Comparison of ENCODE assay signal across 25 mouse cellular contexts in genomic region chr7:142421826-142422225, GRCm38 (mm10). TPM values are rescaled to one million over a fixed set of nuclear protein-coding genes. Genes with fewer than 3 reads are reported as not detected.
DNase-seq lines count a peak whose midpoint lies in the region; ATAC-seq and TF ChIP-seq lines count a peak whose summit lies in the region.
"Had no signal": no experiment of that assay in that cellular context is flagged by ENCODE, and none has a peak within 500 bp of the region (broad histone marks: within the 10 kb centered on the region; RNA-seq: fewer than 3 reads in every experiment).

No protein-coding gene starts in this region.

- H3K27me3 ChIP-seq in liver, embryonic 13.5 days: no peaks in the 10 kb centered on the region
- H3K27me3 ChIP-seq in liver, postnatal 0 days (ENCODE audit: insufficient read depth, low read length): no peaks in the 10 kb centered on the region
- H3K27me3 ChIP-seq: forebrain, embryonic 15.5 days; heart, embryonic 15.5 days; intestine, embryonic 15.5 days had no signal

- TF ChIP-seq POLR2A in bone marrow, adult 2 months (IDR thresholded peaks at IDR 0.05; ENCODE audit: borderline replicate concordance, control insufficient read depth, low read depth, low read length): no peak

- H3K9ac ChIP-seq in liver, embryonic 13.5 days: no peak overlapping the region
- no peak overlapping the region for H3K9ac ChIP-seq in liver, postnatal 0 days (replicated peaks)
- H3K9ac ChIP-seq: forebrain, embryonic 15.5 days; heart, embryonic 15.5 days; hindbrain, embryonic 13.5 days; intestine, embryonic 15.5 days had no signal

- H3K36me3 ChIP-seq in liver, embryonic 13.5 days: no peaks in the 10 kb centered on the region
- H3K36me3 ChIP-seq in liver, postnatal 0 days (replicated peaks; ENCODE audit: insufficient read depth, low read length): no peaks in the 10 kb centered on the region
- H3K36me3 ChIP-seq: embryonic facial prominence, embryonic 10.5 days; forebrain, embryonic 15.5 days; heart, embryonic 10.5 days; heart, embryonic 15.5 days; hindbrain, embryonic 13.5 days; intestine, embryonic 15.5 days had no signal

- H3K4me2 ChIP-seq in liver, embryonic 13.5 days: no peak overlapping the region
- H3K4me2 ChIP-seq in liver, postnatal 0 days (ENCODE audit: low read depth, low read length): no peak overlapping the region
- H3K4me2 ChIP-seq: forebrain, embryonic 15.5 days; heart, embryonic 15.5 days; hindbrain, embryonic 13.5 days; intestine, embryonic 15.5 days had no signal

- peak; percentile 74 for ATAC-seq in liver, embryonic 13.5 days (ENCODE audit: low read depth)
- no peak for ATAC-seq in liver, postnatal 0 days
- ATAC-seq: forebrain, embryonic 15.5 days; intestine, embryonic 15.5 days had no signal

- no peak overlapping the region for H3K4me3 ChIP-seq in bone marrow, adult 2 months (replicated peaks; ENCODE audit: control insufficient read depth, low read depth, low read length)
- no peak overlapping the region for H3K4me3 ChIP-seq in liver, embryonic 13.5 days (replicated peaks)
- H3K4me3 ChIP-seq in liver, postnatal 0 days (ENCODE audit: low read depth, low read length): no peak overlapping the region
- H3K4me3 ChIP-seq: embryonic facial prominence, embryonic 10.5 days; erythroblast, embryonic 14.5 days; forebrain, embryonic 15.5 days; heart, embryonic 10.5 days; heart, embryonic 15.5 days; hindbrain, embryonic 13.5 days; intestine, embryonic 15.5 days had no signal

- H3K9me3 ChIP-seq in liver, embryonic 13.5 days (replicated peaks): no peaks in the 10 kb centered on the region
- no peaks in the 10 kb centered on the region for H3K9me3 ChIP-seq in liver, postnatal 0 days (ENCODE audit: low read length)
- H3K9me3 ChIP-seq: embryonic facial prominence, embryonic 10.5 days; forebrain, embryonic 15.5 days; heart, embryonic 10.5 days; heart, embryonic 15.5 days; hindbrain, embryonic 13.5 days; intestine, embryonic 15.5 days had no signal

- WGBS in bone marrow, adult 2 months: 52% methylated on average over 2 of the region's 2 CpGs
- 46% methylated on average over 2 of the region's 2 CpGs for WGBS in liver, embryonic 13.5 days (ENCODE audit: insufficient replicate concordance)
- WGBS in liver, postnatal 0 days (ENCODE audit: insufficient replicate concordance): 62% methylated on average over 2 of the region's 2 CpGs

- TF ChIP-seq EP300 in liver, postnatal 0 days (IDR thresholded peaks at IDR 0.05; ENCODE audit: low read depth): no peak

- peak; percentile 40 for DNase-seq in c-Kit-negative CD71-positive TER-119-positive erythroid progenitor cells, embryonic 14.5 days (ENCODE audit: low read depth, low spot score)
- DNase-seq in liver, embryonic 13.5 days: no peak
- no peak for DNase-seq in liver, postnatal 0 days
- no peak for DNase-seq in adipocyte (ENCODE audit: low spot score)
- DNase-seq in embryo, embryonic 10 days (ENCODE audit: low spot score): no peak
- DNase-seq in adrenal gland, postnatal 14 days: no peak
- DNase-seq: adrenal gland, postnatal 36 days; cerebellum, adult 18-20 months; cerebellum, adult 9-11 months; cerebellum, postnatal 36 days; gastrocnemius, postnatal 10 days; heart, adult 18-20 months; heart, postnatal 14 days had no signal

- H3K4me1 ChIP-seq in bone marrow, adult 2 months (ENCODE audit: control insufficient read depth, insufficient read depth, low read length): peaks cover 5% of the 10 kb centered on the region; the same call in 1 of the 2 replicates
- H3K4me1 ChIP-seq in liver, embryonic 13.5 days (replicated peaks): peaks cover 45% of the 10 kb centered on the region
- peaks cover 35% of the 10 kb centered on the region for H3K4me1 ChIP-seq in liver, postnatal 0 days (ENCODE audit: insufficient read depth)
- H3K4me1 ChIP-seq: forebrain, embryonic 15.5 days; heart, embryonic 10.5 days; heart, embryonic 15.5 days; hindbrain, embryonic 13.5 days; intestine, embryonic 15.5 days had no signal

- peak overlapping the region; percentile 46; the same call in 1 of the 2 replicates for H3K27ac ChIP-seq in bone marrow, adult 2 months (ENCODE audit: control insufficient read depth, insufficient read depth, low read depth, low read length, poor library complexity)
- H3K27ac ChIP-seq in liver, embryonic 13.5 days: peak overlapping the region; percentile 95
- H3K27ac ChIP-seq in liver, postnatal 0 days (ENCODE audit: low read depth): 0 out of 2 replicates have a peak overlapping the region, but pooled peaks have one; percentile 13
- H3K27ac ChIP-seq: embryonic facial prominence, embryonic 10.5 days; forebrain, embryonic 15.5 days; heart, embryonic 10.5 days; heart, embryonic 15.5 days; hindbrain, embryonic 13.5 days; intestine, embryonic 15.5 days had no signal

- no peak for TF ChIP-seq CTCF in bone marrow, adult 2 months (IDR thresholded peaks at IDR 0.05; ENCODE audit: control insufficient read depth, insufficient read depth, low read length)
- no peak for TF ChIP-seq CTCF in liver, postnatal 0 days (IDR thresholded peaks at IDR 0.05; ENCODE audit: low read depth)

RNA-seq across cellular contexts. Expression of gene Syt8, which starts 12.8 kb away (rescaled TPM):
- 2.5 TPM in 1 of 2 replicates, not detected in the other for polyA plus RNA-seq in bone marrow, adult 2 months (2011; ENCODE audit: insufficient read depth, insufficient read length, low replicate concordance, missing spikeins)
- polyA plus RNA-seq in liver, embryonic 13.5 days (2015; fragmentation: Nextera tagmentation; extraction: Ambion mirVana): not detected in 2 replicates
- polyA plus RNA-seq in liver, postnatal 0 days (2015; fragmentation: Nextera tagmentation; extraction: Ambion mirVana): not detected in 2 replicates
- total RNA-seq in adrenal gland, postnatal 14 days (2021): not detected in 2 replicates
- total RNA-seq: adrenal gland, adult 18-20 months; adrenal gland, postnatal 36 days; gastrocnemius, postnatal 4 days; heart, adult 18-20 months; heart, postnatal 14 days; hematopoietic stem cell, adult 5-6 weeks had no signal
- polyA plus RNA-seq: embryonic facial prominence, embryonic 10.5 days; erythroblast, embryonic 14.5 days; forebrain, embryonic 11.5 days; forebrain, embryonic 15.5 days; hindbrain, embryonic 13.5 days had no signal

RNA-seq across cellular contexts. Expression of gene Tnni2, which starts 19.8 kb away (rescaled TPM):
- 19.2 and 51.8 TPM in 2 replicates for polyA plus RNA-seq in bone marrow, adult 2 months (2011; ENCODE audit: insufficient read depth, insufficient read length, low replicate concordance, missing spikeins)
- polyA plus RNA-seq in liver, embryonic 13.5 days (2015; fragmentation: Nextera tagmentation; extraction: Ambion mirVana): 3.4 and 4.3 TPM in 2 replicates
- 6.9 and 72.7 TPM in 2 replicates for polyA plus RNA-seq in liver, postnatal 0 days (2015; fragmentation: Nextera tagmentation; extraction: Ambion mirVana)
- 0.56 and 0.67 TPM in 2 replicates for total RNA-seq in adrenal gland, postnatal 14 days (2021)
- polyA plus RNA-seq: erythroblast, embryonic 14.5 days had no signal

RNA-seq across cellular contexts. Expression of gene Ctsd, which starts 34.0 kb away (rescaled TPM):
- polyA plus RNA-seq in bone marrow, adult 2 months (2011; ENCODE audit: insufficient read depth, insufficient read length, low replicate concordance, missing spikeins): 137 and 308 TPM in 2 replicates
- polyA plus RNA-seq in liver, embryonic 13.5 days (2015; fragmentation: Nextera tagmentation; extraction: Ambion mirVana): 297 and 306 TPM in 2 replicates
- polyA plus RNA-seq in liver, postnatal 0 days (2015; fragmentation: Nextera tagmentation; extraction: Ambion mirVana): 311 and 324 TPM in 2 replicates
- total RNA-seq in adrenal gland, postnatal 14 days (2021): 678 and 680 TPM in 2 replicates

RNA-seq across cellular contexts. Expression of gene Lsp1, which starts 38.8 kb away (rescaled TPM):
- polyA plus RNA-seq in bone marrow, adult 2 months (2011; ENCODE audit: insufficient read depth, insufficient read length, low replicate concordance, missing spikeins): 135 and 280 TPM in 2 replicates
- polyA plus RNA-seq in liver, embryonic 13.5 days (2015; fragmentation: Nextera tagmentation; extraction: Ambion mirVana): 14.2 and 15.5 TPM in 2 replicates
- polyA plus RNA-seq in liver, postnatal 0 days (2015; fragmentation: Nextera tagmentation; extraction: Ambion mirVana): 31.5 and 33.6 TPM in 2 replicates
- 20.4 and 52.3 TPM in 2 replicates for total RNA-seq in adrenal gland, postnatal 14 days (2021)

RNA-seq across cellular contexts. Expression of gene Gm49369, which starts 39.4 kb away (rescaled TPM):
- polyA plus RNA-seq in bone marrow, adult 2 months (2011; ENCODE audit: insufficient read depth, insufficient read length, low replicate concordance, missing spikeins): not detected in 2 replicates
- polyA plus RNA-seq in liver, embryonic 13.5 days (2015; fragmentation: Nextera tagmentation; extraction: Ambion mirVana): 0.61 TPM in 1 of 2 replicates, not detected in the other
- polyA plus RNA-seq in liver, postnatal 0 days (2015; fragmentation: Nextera tagmentation; extraction: Ambion mirVana): not detected in 2 replicates
- 1.4 TPM in 1 of 2 replicates, not detected in the other for total RNA-seq in adrenal gland, postnatal 14 days (2021)
- polyA plus RNA-seq: embryonic facial prominence, embryonic 10.5 days; forebrain, embryonic 11.5 days had no signal

Comparison
In these comparisons a context has a peak if more than half of its experiments do, and no peak if none do; other contexts are left out.
1. H3K27ac ChIP-seq: peak in every context shown above with its lines; median percentile 95 in liver, embryonic 13.5 days; 46 in bone marrow, adult 2 months; 13 in liver, postnatal 0 days.